In genomic region chr5:17776571-17776970, GRCm38 (mm10) we compare ENCODE assay signal across 9 mouse cellular contexts.
DNase-seq lines count a peak whose midpoint lies in the region; ATAC-seq and TF ChIP-seq lines count a peak whose summit lies in the region.
"Had no signal": no experiment of that assay in that cellular context is flagged by ENCODE, and none has a peak within 500 bp of the region (broad histone marks: within the 10 kb centered on the region; RNA-seq: fewer than 3 reads in every experiment).

No protein-coding gene starts in this region.

- peak; percentile 6 for DNase-seq in cerebellum, adult 11 months
- no peak for DNase-seq in cerebellum, adult 11-12 months
- peak; percentile 2 for DNase-seq in left cerebral cortex, adult 11 months (ENCODE audit: low spot score)
- DNase-seq in left cerebral cortex, adult 9 months (ENCODE audit: low spot score in 2 of 2), result no peak
- no peak for DNase-seq in G1E (ENCODE audit: low spot score)
- peak; percentile 84 for DNase-seq in embryo, embryonic 10.5 days (ENCODE audit: low spot score)
- DNase-seq in liver, embryonic 13.5 days, result no peak
- no peak for DNase-seq in frontal cortex, postnatal 14 days (ENCODE audit: low spot score in 2 of 2)

- H3K9ac ChIP-seq in liver, embryonic 13.5 days, result no peak overlapping the region

- H3K36me3 ChIP-seq in G1E (replicated peaks), result no peaks in the 10 kb centered on the region
- no peaks in the 10 kb centered on the region for H3K36me3 ChIP-seq in liver, embryonic 13.5 days

- 64% methylated on average over 6 of the region's 6 CpGs for whole genome bisulfite sequencing in liver, embryonic 13.5 days (ENCODE audit: insufficient replicate concordance)

- no peak overlapping the region for H3K4me3 ChIP-seq in G1E (ENCODE audit: low read depth, low read length)
- H3K4me3 ChIP-seq in liver, embryonic 13.5 days (replicated peaks), result no peak overlapping the region
- H3K4me3 ChIP-seq: left cerebral cortex, adult 2 months had no signal

- H3K9me3 ChIP-seq in G1E (replicated peaks), result no peaks in the 10 kb centered on the region
- no peaks in the 10 kb centered on the region for H3K9me3 ChIP-seq in liver, embryonic 13.5 days (replicated peaks)

- no peak for TF ChIP-seq CTCF in G1E (IDR thresholded peaks at IDR 0.05; ENCODE audit: low read depth, low read length)

- ATAC-seq in G1E (ENCODE audit: extremely low read depth, insufficient number of reproducible peaks, low FRiP score, poor library complexity, severe bottlenecking), result peak; percentile 70
- peak; percentile 67 for ATAC-seq in liver, embryonic 13.5 days (ENCODE audit: low read depth)

- no peak overlapping the region for H3K27ac ChIP-seq in liver, embryonic 13.5 days
- H3K27ac ChIP-seq: left cerebral cortex, adult 2 months had no signal

- H3K4me2 ChIP-seq in liver, embryonic 13.5 days, result no peak overlapping the region

- no peaks in the 10 kb centered on the region for H3K4me1 ChIP-seq in G1E (ENCODE audit: insufficient read depth, low read depth, low read length)
- H3K4me1 ChIP-seq in liver, embryonic 13.5 days (replicated peaks), result no peaks in the 10 kb centered on the region

- H3K27me3 ChIP-seq in G1E (ENCODE audit: insufficient read depth, low read length), result peaks cover 2% of the 10 kb centered on the region
- H3K27me3 ChIP-seq in liver, embryonic 13.5 days, result no peaks in the 10 kb centered on the region

Comparison
In these comparisons a context has a peak if more than half of its experiments do, and no peak if none do; other contexts are left out.
1. DNase-seq: peak in cerebellum, adult 11 months (single experiment), left cerebral cortex, adult 11 months (single experiment) and embryo, embryonic 10.5 days (single experiment); none in cerebellum, adult 11-12 months (single experiment), left cerebral cortex, adult 9 months (0 of 2), G1E (single experiment), liver, embryonic 13.5 days (single experiment) and frontal cortex, postnatal 14 days (0 of 2).